Mouse (Mus musculus) layer of hippocampus, adult 9-10 months (tissue): ENCODE measurements around the gene Eml4.
A peak's percentile ranks its signal among the peaks of the same experiment; 100 is the strongest.

Experiments
- DNase-seq: peaks from one replicate; pipeline ENCODE4 v3.0.0; 2022; ENCODE audit warnings: low spot score

The Eml4 gene

GRCm38 (mm10) chr17:83344226-83344625 is 6.5 kb upstream of the Eml4 start:
- DNase-seq: no peak

- DNase-seq: no peak
These were observed 2.5 kb upstream of the Eml4 start for GRCm38 (mm10) chr17:83348056-83348822.

- DNase-seq: no peak
These were observed 394 bp downstream of the Eml4 start for GRCm38 (mm10) chr17:83351119-83351531.

GRCm38 (mm10) chr17:83351601-83352413 is 1.1 kb downstream of the Eml4 start:
- peak; percentile 9 for DNase-seq

GRCm38 (mm10) chr17:83352456-83352855 is 1.7 kb downstream of the Eml4 start:
- DNase-seq: no peak

GRCm38 (mm10) chr17:83353011-83353410 is 2.3 kb downstream of the Eml4 start:
- no peak for DNase-seq

- DNase-seq: no peak
These were observed 2.7 kb downstream of the Eml4 start for GRCm38 (mm10) chr17:83353460-83353859.

- DNase-seq: no peak
These were observed 4.8 kb downstream of the Eml4 start for GRCm38 (mm10) chr17:83355481-83355880.

GRCm38 (mm10) chr17:83359934-83360333 is 9.2 kb downstream of the Eml4 start:
- no peak for DNase-seq

- DNase-seq: no peak
These were observed 10.2 kb downstream of the Eml4 start for GRCm38 (mm10) chr17:83360796-83361566.

GRCm38 (mm10) chr17:83363081-83363480 is 12.3 kb downstream of the Eml4 start:
- DNase-seq: no peak

- no peak for DNase-seq
These were observed 13.6 kb downstream of the Eml4 start for GRCm38 (mm10) chr17:83364296-83364695.

- no peak for DNase-seq
These were observed 14.4 kb downstream of the Eml4 start for GRCm38 (mm10) chr17:83365130-83365529.

GRCm38 (mm10) chr17:83365614-83366355 is 15.1 kb downstream of the Eml4 start:
- DNase-seq: no peak

- DNase-seq: no peak
These were observed 16.7 kb downstream of the Eml4 start for GRCm38 (mm10) chr17:83367387-83367786.

GRCm38 (mm10) chr17:83374123-83374522 is 23.4 kb downstream of the Eml4 start:
- DNase-seq: no peak

GRCm38 (mm10) chr17:83375848-83376247 is 25.1 kb downstream of the Eml4 start:
- no peak for DNase-seq

- DNase-seq: no peak
These were observed 26.1 kb downstream of the Eml4 start for GRCm38 (mm10) chr17:83376801-83377200.

- no peak for DNase-seq
These were observed 27.2 kb downstream of the Eml4 start for GRCm38 (mm10) chr17:83377755-83378443.

GRCm38 (mm10) chr17:83378444-83378762 is 27.7 kb downstream of the Eml4 start:
- DNase-seq: no peak

- no peak for DNase-seq
These were observed 28.6 kb downstream of the Eml4 start for GRCm38 (mm10) chr17:83379366-83379765.
